Mouse (Mus musculus) heart, postnatal 0 days (tissue): ENCODE data around the gene Nmnat1.

ENCODE experiments used
- CTCF ChIP-seq: IDR thresholded peaks from 2 replicates; pipeline ENCODE4 v1.5.1; 2016; ENCODE audit warnings: antibody characterized with exemption, control low read depth, low read depth
- EP300 ChIP-seq: IDR thresholded peaks from 2 replicates; pipeline ENCODE4 v1.6.1; 2016; ENCODE audit warnings: antibody characterized with exemption, low read depth

- no peak for TF ChIP-seq CTCF
- no peak for TF ChIP-seq EP300
Observed at GRCm38 (mm10) chr4:149518351-149519220, 33.6 kb upstream of the Nmnat1 start.
